Mouse (Mus musculus) right cerebral cortex, postnatal 14 days (tissue): ENCODE measurements around the gene Zfp961.
"Not testable (repeated sequence)": the region's sequence is repeated elsewhere in the genome, so short reads cannot be mapped to it uniquely, and the experiment has no call there.

Source experiments
- DNase-seq: peaks from one replicate; pipeline ENCODE4 v3.0.0; 2022

The Zfp961 gene

GRCm38 (mm10) chr8:72019022-72019421, 68.2 kb downstream of the Zfp961 start:
- DNase-seq = not testable (repeated sequence)

- no peak for DNase-seq
Measured at GRCm38 (mm10) chr8:72019816-72020215, 69.0 kb downstream of the Zfp961 start.

- peak; percentile 38 for DNase-seq
Measured at GRCm38 (mm10) chr8:72024886-72025285, 74.0 kb downstream of the Zfp961 start.

GRCm38 (mm10) chr8:72032926-72033325, 82.1 kb downstream of the Zfp961 start:
- DNase-seq = peak; percentile 69

GRCm38 (mm10) chr8:72040918-72041317, 90.1 kb downstream of the Zfp961 start, which contains the start of gene Olfr372:
TSS of gene Olfr372 (plus strand) at chr8:72041218.
- not testable (repeated sequence) for DNase-seq

- no peak for DNase-seq
Measured at GRCm38 (mm10) chr8:72042493-72042892, 91.7 kb downstream of the Zfp961 start.
